Mouse (Mus musculus): Measurements from ENCODE around the gene Atp6v0b.

DNA sequence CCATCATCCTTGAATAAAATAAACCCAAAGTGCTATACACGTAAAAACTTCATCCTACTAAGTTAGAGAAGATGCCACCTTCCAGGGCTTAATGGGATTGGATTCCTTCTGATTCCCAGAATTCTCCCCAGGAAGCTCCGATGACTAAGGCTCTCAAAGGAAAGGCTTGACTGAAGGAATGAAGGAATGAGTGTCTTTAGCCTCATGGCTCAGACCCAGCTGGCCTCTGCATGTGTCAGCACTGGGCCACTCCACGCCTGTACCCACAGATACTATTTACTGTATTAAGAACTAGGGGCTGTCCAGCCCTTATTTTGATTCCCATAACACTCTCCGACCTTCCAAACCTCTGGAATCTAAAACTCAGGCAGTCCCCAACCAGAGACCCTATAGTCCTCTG, 46.9 kb upstream of the Atp6v0b start:
- TF ChIP-seq POLR2A (IDR thresholded peaks at IDR 0.05; ENCODE audit: borderline replicate concordance, extremely low read depth, insufficient read depth, insufficient read length, poor library complexity, severe bottlenecking) (no peak), CTCF (IDR thresholded peaks at IDR 0.05; ENCODE audit: borderline replicate concordance, extremely low read depth, insufficient read depth, insufficient read length) (no peak)
